Comparison of ENCODE assay signal across 8 mouse cellular contexts in genomic region chr19:47090550-47091156, GRCm38 (mm10). TPM values are rescaled to one million over a fixed set of nuclear protein-coding genes. Genes with fewer than 3 reads are reported as not detected.
DNase-seq lines count a peak whose midpoint lies in the region; ATAC-seq and TF ChIP-seq lines count a peak whose summit lies in the region.

Gene Usmg5 (minus strand): TSS chr19:47090647.
Gene Pdcd11 (plus strand): TSS chr19:47090768.

- peak; percentile 98 for ATAC-seq in common myeloid progenitor, adult 5-6 weeks (replicated peaks; ENCODE audit: low read depth, poor library complexity, severe bottlenecking)
- peak; percentile 100 for ATAC-seq in hindbrain, postnatal 0 days
- peak; percentile 99 for ATAC-seq in megakaryocyte, adult 5-6 weeks (ENCODE audit: poor library complexity, severe bottlenecking)

- peak within 1 kb of the TSS; percentile 99 for H3K27ac ChIP-seq in gastrocnemius, adult 2 months
- peak within 1 kb of the TSS; percentile 93 for H3K27ac ChIP-seq in hindbrain, postnatal 0 days
- H3K27ac ChIP-seq in left cerebral cortex, adult 2 months, result peak within 1 kb of the TSS; percentile 99

- peaks cover 24% of the 10 kb centered on the region for H3K36me3 ChIP-seq in hindbrain, postnatal 0 days (ENCODE audit: insufficient read depth, low read length)

- H3K27me3 ChIP-seq in hindbrain, postnatal 0 days (ENCODE audit: insufficient read depth, low read length), result no peaks in the 10 kb centered on the region

- TF ChIP-seq CTCF in gastrocnemius, adult 2 months (IDR thresholded peaks at IDR 0.05), result no peak
- TF ChIP-seq CTCF in hindbrain, postnatal 0 days (IDR thresholded peaks at IDR 0.05; ENCODE audit: low read depth), result no peak
- no peak for TF ChIP-seq CTCF in left cerebral cortex, adult 2 months (IDR thresholded peaks at IDR 0.05)

- WGBS in hindbrain, postnatal 0 days, result under 1% methylated on average over 56 of the region's 56 CpGs

- H3K4me3 ChIP-seq in gastrocnemius, adult 2 months, result peak within 1 kb of the TSS; percentile 94
- peak within 1 kb of the TSS; percentile 78 for H3K4me3 ChIP-seq in hindbrain, postnatal 0 days (ENCODE audit: low read length)
- H3K4me3 ChIP-seq in left cerebral cortex, adult 2 months, result peak within 1 kb of the TSS; percentile 72

- intact Hi-C loops in gastrocnemius, adult 2 months (cut with DNase I), result no loop called here
- intact Hi-C loops in left cerebral cortex, adult 2 months (cut with DNase I), result no loop called here

- H3K9ac ChIP-seq in hindbrain, postnatal 0 days (replicated peaks; ENCODE audit: low read length), result peak within 1 kb of the TSS; percentile 95

- peak; percentile 98 for DNase-seq in ZHBTc4 (ENCODE audit: low read depth, low spot score)
- peak; percentile 98 for DNase-seq in gastrocnemius, adult 2 months
- DNase-seq in hindbrain, postnatal 0 days (ENCODE audit: low spot score), result peak; percentile 98
- DNase-seq in left cerebral cortex, adult 2 months (ENCODE audit: extremely low spot score in 1 of 2, low spot score in 2 of 2), result peak; percentile 97 to 98
- peak; percentile 98 for DNase-seq in right cerebral cortex, adult 2 months (ENCODE audit: low spot score in 2 of 2)
- DNase-seq in urinary bladder, postnatal 14 days (ENCODE audit: low spot score), result peak; percentile 96

- peaks cover 13% of the 10 kb centered on the region; the same call in 1 of the 2 replicates for H3K4me1 ChIP-seq in hindbrain, postnatal 0 days (ENCODE audit: insufficient read depth, low read length)

- H3K4me2 ChIP-seq in hindbrain, postnatal 0 days (ENCODE audit: low read depth, low read length), result peak within 1 kb of the TSS; percentile 89

- H3K9me3 ChIP-seq in hindbrain, postnatal 0 days (ENCODE audit: low read length), result no peaks in the 10 kb centered on the region

RNA-seq across cellular contexts. Expression of gene Usmg5, which starts in this region (rescaled TPM):
- 545 and 707 TPM in 2 replicates for total RNA-seq in common myeloid progenitor, adult 5-6 weeks (2017)
- total RNA-seq in gastrocnemius, adult 2 months (2021), result 1,000 to 10,000 TPM; 1,097 to 1,442 TPM
- 639 and 658 TPM in 2 replicates for total RNA-seq in hindbrain, postnatal 0 days (2014; rRNA removed)
- 2,274 and 2,322 TPM in 2 replicates for polyA plus RNA-seq in hindbrain, postnatal 0 days (2015; fragmentation: Nextera tagmentation; extraction: Ambion mirVana)
- total RNA-seq in left cerebral cortex, adult 2 months (2021), result 100 to 1,000 TPM; 682 to 687 TPM
- 390 and 438 TPM in 2 replicates for total RNA-seq in megakaryocyte, adult 5-6 weeks (2015)
- 335 and 456 TPM in 2 replicates for total RNA-seq in megakaryocyte, adult 5-6 weeks (2017)

RNA-seq across cellular contexts. Expression of gene Pdcd11, which starts in this region (rescaled TPM):
- total RNA-seq in common myeloid progenitor, adult 5-6 weeks (2017), result 28.5 and 37.1 TPM in 2 replicates
- total RNA-seq in gastrocnemius, adult 2 months (2021), result 1 to 10 TPM; 8.0 to 8.6 TPM
- 8.0 and 10.4 TPM in 2 replicates for total RNA-seq in hindbrain, postnatal 0 days (2014; rRNA removed)
- polyA plus RNA-seq in hindbrain, postnatal 0 days (2015; fragmentation: Nextera tagmentation; extraction: Ambion mirVana), result 4.3 and 4.4 TPM in 2 replicates
- total RNA-seq in left cerebral cortex, adult 2 months (2021), result 10 to 100 TPM; 15.6 to 16.4 TPM
- 3.2 and 3.4 TPM in 2 replicates for total RNA-seq in megakaryocyte, adult 5-6 weeks (2015)
- 7.7 and 8.0 TPM in 2 replicates for total RNA-seq in megakaryocyte, adult 5-6 weeks (2017)

Comparison
In these comparisons a context has a peak if more than half of its experiments do, and no peak if none do; other contexts are left out.
1. Peak in every context shown above with its lines: DNase-seq, ATAC-seq, H3K4me3 ChIP-seq and H3K27ac ChIP-seq.